Mouse (Mus musculus) erythroblast, adult 5-6 weeks (primary cell): ENCODE measurements around the gene Sgsm2. TPM values are rescaled to one million over a fixed set of nuclear protein-coding genes. Genes with fewer than 3 reads are reported as not detected.
"Not testable (repeated sequence)": the region's sequence is repeated elsewhere in the genome, so short reads cannot be mapped to it uniquely, and the experiment has no call there.

Experiments
- ATAC-seq: replicated peaks from 2 replicates; pipeline ENCODE4 v1.8.0; 2016; ENCODE audit warnings: moderate number of reproducible peaks, mild to moderate bottlenecking, moderate TSS enrichment, inconsistent platforms; ENCODE audit not compliant: poor library complexity, low FRiP score, severe bottlenecking
- total RNA-seq, 2 experiments: library from RNA; stranded (forward) in 1 of 2; stranded (reverse) in 1 of 2; fragments of 150-400 nt in 1 of 2; fragments of 200-764, 138-1000 nt in 1 of 2; gene quantifications; 2 replicates each; pipeline versions ENCODE4 v1.2.3 to v1.2.4; 2015 to 2017; ENCODE audit warnings: low replicate concordance in 2 of 2

Sgsm2 gene
- total RNA-seq, 2 experiments from 2014 or later = 0.43 to 0.96 TPM

- peak; percentile 72 for ATAC-seq
Observed at GRCm38 (mm10) chr11:74831606-74832451, 65.0 kb downstream of the Sgsm2 start.

- no peak for ATAC-seq
Observed at GRCm38 (mm10) chr11:74831191-74831605, 65.7 kb downstream of the Sgsm2 start.

GRCm38 (mm10) chr11:74830256-74831161 lies 66.4 kb downstream of the Sgsm2 start, which contains the start of gene Mnt:
Gene Mnt (plus strand): TSS chr11:74830920.
- peak; percentile 58 for ATAC-seq

- ATAC-seq = peak; percentile 38
Observed at GRCm38 (mm10) chr11:74829812-74830211, 67.0 kb downstream of the Sgsm2 start.

GRCm38 (mm10) chr11:74828965-74829550 lies 67.8 kb downstream of the Sgsm2 start:
- no peak for ATAC-seq

- ATAC-seq = no peak
Observed at GRCm38 (mm10) chr11:74828404-74828931, 68.4 kb downstream of the Sgsm2 start.

GRCm38 (mm10) chr11:74827791-74828403 lies 69.0 kb downstream of the Sgsm2 start:
- ATAC-seq = no peak

- no peak for ATAC-seq
Observed at GRCm38 (mm10) chr11:74826702-74827101, 70.2 kb downstream of the Sgsm2 start.

- no peak for ATAC-seq
Observed at GRCm38 (mm10) chr11:74826151-74826550, 70.7 kb downstream of the Sgsm2 start.

GRCm38 (mm10) chr11:74822746-74823440 lies 74.0 kb downstream of the Sgsm2 start:
- no peak for ATAC-seq

- ATAC-seq = 0 out of 2 replicates have a peak, but pooled peaks have one; percentile 31
Observed at GRCm38 (mm10) chr11:74821463-74821862, 75.4 kb downstream of the Sgsm2 start.

- ATAC-seq = no peak
Observed at GRCm38 (mm10) chr11:74820921-74821320, 75.9 kb downstream of the Sgsm2 start.

- no peak for ATAC-seq
Observed at GRCm38 (mm10) chr11:74815795-74816194, 81.1 kb downstream of the Sgsm2 start.

- ATAC-seq = no peak
Observed at GRCm38 (mm10) chr11:74811538-74811937, 85.3 kb downstream of the Sgsm2 start.

- ATAC-seq = not testable (repeated sequence)
Observed at GRCm38 (mm10) chr11:74811027-74811426, 85.8 kb downstream of the Sgsm2 start.

- no peak for ATAC-seq
Observed at GRCm38 (mm10) chr11:74810134-74810533, 86.7 kb downstream of the Sgsm2 start.

- no peak for ATAC-seq
Observed at GRCm38 (mm10) chr11:74808251-74808853, 88.5 kb downstream of the Sgsm2 start.

- no peak for ATAC-seq
Observed at GRCm38 (mm10) chr11:74807246-74807882, 89.5 kb downstream of the Sgsm2 start.
